Mouse (Mus musculus) stomach, postnatal 0 days (tissue): ENCODE results near the gene Pcbd1.

Source experiments
- CTCF ChIP-seq: IDR thresholded peaks from 2 replicates; pipeline ENCODE4 v1.5.1; 2016; ENCODE audit warnings: antibody characterized with exemption, low read depth, mild to moderate bottlenecking, moderate library complexity
- EP300 ChIP-seq: optimal IDR thresholded peaks from 2 replicates; pipeline ENCODE3; 2016; ENCODE audit warnings: antibody characterized with exemption

- TF ChIP-seq CTCF = no peak
- no peak for TF ChIP-seq EP300
These were observed 54.2 kb downstream of the Pcbd1 start for GRCm38 (mm10) chr10:61143343-61143742.
